Mouse (Mus musculus): ENCODE data around the gene Rras. TPM values are rescaled to one million over a fixed set of nuclear protein-coding genes. Genes with fewer than 3 reads are reported as not detected.

Gene Rras
- total RNA-seq, 4 experiments from 2014 or later: 40.2 to 49.8 (median 44.1) TPM

DNA sequence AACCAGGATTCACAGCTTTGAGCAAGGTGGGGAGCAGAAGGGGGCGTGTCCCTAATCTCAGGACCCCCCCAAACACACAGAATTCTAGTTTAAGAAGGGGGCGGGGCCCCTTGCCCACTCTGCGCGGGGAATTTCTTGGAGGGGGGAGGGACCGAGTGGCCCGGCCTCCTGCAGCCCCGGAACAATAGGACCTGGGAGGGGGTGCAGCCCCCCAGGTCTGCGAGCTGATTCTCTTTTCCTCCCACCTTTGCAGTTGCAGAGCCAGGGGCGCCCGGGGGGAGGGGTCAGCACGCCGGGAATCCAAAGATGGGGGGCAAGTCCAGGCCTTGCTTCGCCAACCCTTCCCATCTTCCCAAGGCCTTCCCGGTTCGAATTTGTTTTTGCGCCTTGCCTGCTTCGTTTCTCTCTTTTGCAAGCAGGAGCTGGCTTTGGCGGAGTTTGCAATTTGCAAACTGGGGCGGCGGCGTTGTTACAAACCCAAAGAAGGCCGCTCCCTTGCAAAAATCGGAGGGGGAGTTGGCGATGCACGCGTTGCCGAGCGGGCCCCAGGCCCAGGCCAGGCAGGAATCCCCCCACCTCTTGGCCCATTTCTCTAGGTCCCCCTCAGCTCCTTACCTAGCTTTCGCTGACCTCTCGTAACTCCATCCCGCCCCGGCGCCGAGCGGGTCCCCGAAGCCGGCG, 34.6 kb downstream of the Rras start:
- no peak for DNase-seq (ENCODE audit: low spot score)

- no peak for DNase-seq (ENCODE audit: low spot score)
Observed at GRCm38 (mm10) chr7:45052862-45053116, 35.0 kb downstream of the Rras start, which contains the start of gene Prr12. Gene Prr12 (minus strand): TSS chr7:45052881.

DNA sequence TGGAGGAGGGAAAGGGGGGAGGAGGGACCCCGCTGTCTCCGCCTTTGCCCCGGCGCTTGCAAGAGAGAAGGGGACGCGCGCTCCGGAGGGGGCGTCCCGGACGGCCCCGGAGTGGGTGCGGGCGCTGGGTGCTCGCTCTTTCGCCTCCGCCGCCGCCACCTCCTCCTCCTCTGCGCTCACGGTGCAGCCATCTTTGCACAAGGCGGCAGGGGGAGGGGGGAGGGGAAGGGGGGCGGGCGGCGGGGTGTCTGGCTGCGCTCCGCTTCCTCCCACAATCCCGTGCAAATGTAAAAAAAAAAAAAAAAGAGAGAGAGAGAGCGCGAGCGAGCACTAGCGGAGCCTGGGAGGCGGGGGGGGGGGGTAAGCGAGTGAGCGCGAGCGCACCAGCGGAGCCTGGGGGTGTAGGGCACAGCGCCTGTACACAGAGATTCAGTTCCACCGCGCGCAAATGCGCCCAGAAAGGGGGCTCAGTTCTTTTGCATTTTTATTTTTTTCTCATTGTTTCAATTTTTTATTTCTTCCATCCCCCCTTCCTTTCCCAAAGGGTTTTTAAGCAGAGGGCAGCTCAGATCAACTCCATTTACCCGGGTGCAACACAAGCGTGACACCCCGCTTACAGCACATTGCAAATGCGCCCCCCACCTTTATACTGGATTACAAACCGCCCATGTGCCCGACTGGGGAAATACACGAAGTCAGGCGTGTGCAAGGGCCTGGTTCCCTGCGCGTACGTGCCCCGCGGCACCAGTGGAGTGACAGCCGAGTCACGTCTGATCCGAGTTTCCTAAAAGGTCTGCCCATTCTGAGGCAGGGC, 35.6 kb downstream of the Rras start:
- peak; percentile 64 for DNase-seq (ENCODE audit: low spot score)

GRCm38 (mm10) chr7:45053931-45054510, 36.3 kb downstream of the Rras start:
- peak; percentile 95 for DNase-seq (ENCODE audit: low spot score)

- no peak for DNase-seq (ENCODE audit: low spot score)
Observed at GRCm38 (mm10) chr7:45056329-45056971, 38.7 kb downstream of the Rras start.

DNA sequence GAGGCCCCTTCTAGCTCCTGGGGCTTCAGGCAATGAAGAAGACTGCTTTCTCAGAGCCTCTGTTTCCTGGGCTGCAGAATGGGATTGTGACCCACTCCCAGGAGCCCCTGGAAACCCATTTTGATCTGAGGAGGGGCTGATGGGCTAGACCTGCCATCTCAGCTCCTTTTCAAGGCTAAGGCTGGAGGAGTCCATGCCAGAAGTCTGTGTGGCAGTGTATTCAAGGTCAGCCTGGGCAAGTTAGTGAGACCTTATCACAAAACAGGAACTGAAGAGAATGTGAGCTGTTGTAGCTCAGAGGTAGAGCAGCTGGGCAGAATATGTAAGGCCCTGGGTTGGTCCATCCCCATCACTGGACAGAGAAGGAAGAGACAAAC, 39.2 kb downstream of the Rras start:
- no peak for DNase-seq (ENCODE audit: low spot score)

GRCm38 (mm10) chr7:45058607-45059571, 41.1 kb downstream of the Rras start:
- no peak for DNase-seq (ENCODE audit: low spot score)

DNA sequence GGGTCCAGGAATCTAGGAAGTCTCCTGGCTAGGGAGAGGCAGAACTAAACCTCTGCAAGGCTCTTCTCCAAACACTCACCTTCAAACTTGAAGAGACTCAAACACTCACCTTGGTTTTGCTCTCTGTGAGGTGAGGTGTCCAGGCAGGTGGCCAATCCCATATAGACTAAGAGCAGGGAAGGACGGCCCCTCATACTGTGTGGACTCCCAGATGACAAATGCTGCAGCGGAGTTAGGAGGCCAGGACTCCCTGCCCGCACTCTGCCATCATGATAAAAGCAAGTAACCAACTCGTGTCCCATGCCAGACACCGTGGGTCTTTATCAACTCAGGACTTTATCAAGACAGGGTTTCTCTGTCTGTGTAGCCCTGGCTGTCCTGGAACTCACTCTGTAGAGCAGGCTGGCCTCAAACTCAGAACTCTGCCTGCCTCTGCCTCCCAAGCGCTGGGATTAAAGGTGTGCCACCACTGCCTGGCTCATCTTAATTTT, 42.9 kb downstream of the Rras start:
- DNase-seq (ENCODE audit: low spot score): no peak

- DNase-seq (ENCODE audit: low spot score): no peak
Observed at GRCm38 (mm10) chr7:45061532-45062075, 43.8 kb downstream of the Rras start.

GRCm38 (mm10) chr7:45062239-45062835, 44.6 kb downstream of the Rras start, which contains the start of the genes Nosip and Prrg2:
Gene Nosip (plus strand): TSS chr7:45062429.
Gene Prrg2 (minus strand): TSS chr7:45062677.
- peak; percentile 98 for DNase-seq (ENCODE audit: low spot score)

- no peak for DNase-seq (ENCODE audit: low spot score)
Observed at GRCm38 (mm10) chr7:45067190-45067999, 49.6 kb downstream of the Rras start.

GRCm38 (mm10) chr7:45068000-45068318, 50.2 kb downstream of the Rras start:
- DNase-seq (ENCODE audit: low spot score): no peak

GRCm38 (mm10) chr7:45069671-45070070, 51.9 kb downstream of the Rras start:
- no peak for DNase-seq (ENCODE audit: low spot score)

Small RNA genes lying within 50 kb of the gene (microRNA-seq; reads per million reads assigned to microRNA genes)
- not detected for gene Mir7054

Other genes with a start within 250 kb of the Rras start
- 10 to 100 TPM; 18.7 to 32.3 (median 24.4) TPM for gene Nup62, start 201.9 kb upstream of the Rras start, total RNA-seq (2022)
- 1 to 10 TPM in 2 of 4 experiments, under 1 TPM in 2; 0.35 to 1.2 (median 0.88) TPM for gene Il4i1, start 201.6 kb upstream of the Rras start, total RNA-seq (2022)
- 10 to 100 TPM; 55.1 to 71.1 (median 64.7) TPM for gene Atf5, start 201.3 kb upstream of the Rras start, total RNA-seq (2022)
- 10 to 100 TPM; 64.3 to 76.2 (median 70.5) TPM for gene Akt1s1, start 169.0 kb upstream of the Rras start, total RNA-seq (2022)
- 10 to 100 TPM; 40.7 to 59.5 (median 51.5) TPM for gene Tbc1d17, start 168.9 kb upstream of the Rras start, total RNA-seq (2022)
- gene Pnkp, start 160.8 kb upstream of the Rras start, total RNA-seq (2022): 10 to 100 TPM; 17.8 to 20.6 (median 19.6) TPM
- gene Ptov1, start 148.2 kb upstream of the Rras start, total RNA-seq (2022): 100 to 1,000 TPM; 178 to 199 (median 189) TPM
- 10 to 100 TPM; 79.8 to 88.1 (median 85.0) TPM for gene Med25, start 125.2 kb upstream of the Rras start, total RNA-seq (2022)
- gene Fuz, start 121.9 kb upstream of the Rras start, total RNA-seq (2022): 10 to 100 TPM; 14.9 to 18.5 (median 17.4) TPM
- 10 to 100 TPM; 61.0 to 74.9 (median 67.2) TPM for gene Ap2a1, start 88.5 kb upstream of the Rras start, total RNA-seq (2022)
- not detected for gene Tsks, start 74.8 kb upstream of the Rras start, total RNA-seq (2022)
- 1 to 10 TPM; 1.4 to 2.7 (median 1.8) TPM for gene Cpt1c, start 43.1 kb upstream of the Rras start, total RNA-seq (2022)
- gene Prmt1, start 31.4 kb upstream of the Rras start, total RNA-seq (2022): 100 to 1,000 TPM in 2 of 4 experiments, 10 to 100 TPM in 2; 88.3 to 107 (median 102) TPM
- gene Irf3, start 20.3 kb upstream of the Rras start, total RNA-seq (2022): 10 to 100 TPM; 23.2 to 31.9 (median 27.0) TPM
- gene Bcl2l12, start 19.2 kb upstream of the Rras start, total RNA-seq (2022): 10 to 100 TPM in 3 of 4 experiments, 1 to 10 TPM in 1; 8.6 to 13.5 (median 11.0) TPM
- 10 to 100 TPM; 46.8 to 56.2 (median 49.7) TPM for gene Scaf1, start 1.6 kb upstream of the Rras start, total RNA-seq (2022)
- gene Prr12, start 34.9 kb downstream of the Rras start, total RNA-seq (2022): 10 to 100 TPM; 22.4 to 26.3 (median 24.9) TPM
- 10 to 100 TPM; 30.6 to 33.8 (median 32.7) TPM for gene Nosip, start 44.5 kb downstream of the Rras start, total RNA-seq (2022)
- 1 to 10 TPM; 5.6 to 7.8 (median 6.7) TPM for gene Prrg2, start 44.7 kb downstream of the Rras start, total RNA-seq (2022)
- gene Rcn3, start 74.3 kb downstream of the Rras start, total RNA-seq (2022): 10 to 100 TPM; 17.8 to 27.4 (median 21.4) TPM
- gene Fcgrt, start 85.9 kb downstream of the Rras start, total RNA-seq (2022): 10 to 100 TPM; 65.6 to 77.1 (median 67.5) TPM
- gene Rps11, start 106.5 kb downstream of the Rras start, total RNA-seq (2022): 100 to 1,000 TPM; 572 to 626 (median 604) TPM
- gene Rpl13a, start 110.8 kb downstream of the Rras start, total RNA-seq (2022): 100 to 1,000 TPM; 580 to 769 (median 686) TPM
- 1 to 10 TPM in 1 of 4 experiments, not detected in 3; 1.7 TPM for gene Gm45713, start 118.3 kb downstream of the Rras start, total RNA-seq (2022)
- 1 to 10 TPM; 6.1 to 7.9 (median 6.5) TPM for gene Flt3l, start 118.5 kb downstream of the Rras start, total RNA-seq (2022)
- 10 to 100 TPM; 40.4 to 50.5 (median 48.0) TPM for gene Pih1d1, start 136.3 kb downstream of the Rras start, total RNA-seq (2022)
- gene Aldh16a1, start 136.6 kb downstream of the Rras start, total RNA-seq (2022): 10 to 100 TPM; 24.9 to 36.9 (median 29.2) TPM
- 10 to 100 TPM; 32.0 to 50.7 (median 41.1) TPM for gene Slc17a7, start 146.0 kb downstream of the Rras start, total RNA-seq (2022)
- not detected for gene Gfy, start 161.6 kb downstream of the Rras start, total RNA-seq (2022)
- not detected for gene Pth2, start 163.0 kb downstream of the Rras start, total RNA-seq (2022)
- not detected for gene Ccdc155, start 186.9 kb downstream of the Rras start, total RNA-seq (2022)
- not detected for gene Dkkl1, start 194.2 kb downstream of the Rras start, total RNA-seq (2022)
- 10 to 100 TPM in 1 of 4 experiments, 1 to 10 TPM in 3; 6.2 to 10.4 (median 8.0) TPM for gene Tead2, start 197.8 kb downstream of the Rras start, total RNA-seq (2022)
- gene Cd37, start 221.2 kb downstream of the Rras start, total RNA-seq (2022): 1 to 10 TPM; 2.1 to 5.8 (median 3.0) TPM
- gene Slc6a16, start 223.1 kb downstream of the Rras start, total RNA-seq (2022): not detected